Mouse (Mus musculus) CD4-positive, CD25-positive, alpha-beta regulatory T cell, adult 2 months (primary cell): ENCODE measurements around the gene Foxm1.
"Not testable (repeated sequence)": the region's sequence is repeated elsewhere in the genome, so short reads cannot be mapped to it uniquely, and the experiment has no call there.

ENCODE experiments used
- DNase-seq: peaks from one replicate; pipeline ENCODE4 v3.0.0-alpha.2; 2012; ENCODE audit warnings: low read depth, low spot score

The Foxm1 gene

GRCm38 (mm10) chr6:128376371-128377085, 13.8 kb downstream of the Foxm1 start:
- no peak for DNase-seq

GRCm38 (mm10) chr6:128379636-128380035, 16.9 kb downstream of the Foxm1 start:
- DNase-seq: no peak

DNA sequence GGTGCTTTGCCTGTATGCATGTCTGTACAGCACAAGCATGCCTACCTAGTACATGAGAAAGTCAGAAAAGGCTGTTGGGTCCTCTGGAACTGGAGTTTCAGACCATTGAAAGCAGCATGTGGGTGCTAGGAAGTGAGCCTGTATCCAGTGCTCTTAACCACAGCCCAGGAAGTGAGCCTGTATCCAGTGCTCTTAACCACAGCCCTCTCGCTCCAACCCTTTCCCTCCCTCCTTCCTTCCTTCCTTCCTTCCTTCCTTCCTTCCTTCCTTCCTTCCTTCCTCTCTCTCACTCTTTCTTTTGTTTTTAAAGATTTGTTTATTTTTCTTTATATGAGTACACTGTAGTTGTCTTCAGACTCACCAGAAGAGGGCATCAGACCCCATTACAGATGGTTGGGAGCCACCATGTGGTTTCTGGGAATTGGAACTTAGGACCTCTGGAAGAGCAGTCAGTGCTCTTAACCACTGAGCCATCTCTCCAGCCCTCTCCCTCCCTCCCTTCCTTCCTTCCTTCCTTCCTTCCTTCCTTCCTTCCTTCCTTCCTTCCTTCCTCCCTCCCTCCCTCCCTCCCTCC, 17.9 kb downstream of the Foxm1 start:
- DNase-seq: not testable (repeated sequence)

DNA sequence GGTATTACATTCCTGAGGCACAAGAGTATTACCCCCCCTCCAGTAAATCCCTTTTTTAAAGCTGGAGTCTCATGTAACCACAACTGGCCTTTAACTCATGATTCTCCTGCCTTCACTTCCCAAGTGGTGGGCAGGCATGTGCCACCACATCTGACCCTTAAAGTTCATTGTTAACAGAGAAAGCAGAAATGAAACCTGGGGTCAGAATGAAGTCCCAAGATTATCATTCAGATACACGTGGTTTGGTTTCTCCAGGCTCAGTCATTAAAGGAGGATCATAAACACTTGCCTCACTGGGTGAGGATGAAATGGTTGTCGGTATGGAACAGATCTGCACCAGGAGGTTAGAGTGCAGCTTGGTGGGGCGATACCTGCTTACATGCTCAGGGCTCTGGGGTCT, 18.5 kb downstream of the Foxm1 start:
- DNase-seq: no peak

DNA sequence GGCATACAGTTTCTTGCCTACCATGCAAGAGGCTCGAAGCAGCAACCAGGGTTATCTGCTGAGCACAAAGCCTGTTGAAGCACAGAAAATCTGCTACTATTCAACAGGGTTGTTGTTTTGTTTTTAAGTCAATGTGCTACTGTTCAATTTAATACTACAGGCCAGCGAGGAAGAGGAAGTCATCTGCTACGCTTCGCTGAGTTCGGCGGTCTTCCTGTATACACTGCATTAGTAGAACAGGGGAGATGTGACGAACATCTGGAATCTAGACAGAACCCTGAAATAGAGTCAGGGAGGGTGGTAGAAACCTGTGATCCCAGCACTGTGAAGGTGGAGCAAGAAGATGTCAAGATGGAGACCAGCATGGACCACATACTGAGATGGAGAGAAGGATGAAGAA, 21.0 kb downstream of the Foxm1 start:
- no peak for DNase-seq

DNA sequence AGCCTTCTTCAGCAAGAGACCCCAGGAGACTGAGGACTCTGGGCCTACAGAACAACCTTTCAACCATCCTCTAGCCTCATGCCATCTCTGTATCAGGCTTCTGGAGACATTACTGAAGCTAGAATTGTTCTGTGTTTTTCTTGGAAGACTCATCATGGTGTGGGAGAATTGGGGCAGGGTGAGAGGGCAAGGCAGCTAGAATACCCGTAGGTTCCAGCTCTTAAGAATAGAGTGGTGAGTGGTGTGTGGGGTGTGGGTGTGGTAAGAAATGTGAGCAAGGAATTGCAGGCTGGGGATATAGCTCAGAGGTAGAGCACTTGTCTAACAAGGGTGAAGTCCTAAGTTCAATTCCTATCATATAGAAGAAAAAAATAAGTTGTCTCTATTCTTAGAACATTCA, 22.3 kb downstream of the Foxm1 start:
- DNase-seq: no peak

GRCm38 (mm10) chr6:128389185-128389584, 26.4 kb downstream of the Foxm1 start:
- DNase-seq: no peak

GRCm38 (mm10) chr6:128390683-128391082, 27.9 kb downstream of the Foxm1 start:
- no peak for DNase-seq

- no peak for DNase-seq
Measured at GRCm38 (mm10) chr6:128397574-128398261, 35.0 kb downstream of the Foxm1 start.

- no peak for DNase-seq
Measured at GRCm38 (mm10) chr6:128398996-128399395, 36.2 kb downstream of the Foxm1 start, which contains the start of gene Nrip2. Gene Nrip2 (plus strand): TSS chr6:128399296.

GRCm38 (mm10) chr6:128399421-128400185, 36.8 kb downstream of the Foxm1 start:
- no peak for DNase-seq

DNA sequence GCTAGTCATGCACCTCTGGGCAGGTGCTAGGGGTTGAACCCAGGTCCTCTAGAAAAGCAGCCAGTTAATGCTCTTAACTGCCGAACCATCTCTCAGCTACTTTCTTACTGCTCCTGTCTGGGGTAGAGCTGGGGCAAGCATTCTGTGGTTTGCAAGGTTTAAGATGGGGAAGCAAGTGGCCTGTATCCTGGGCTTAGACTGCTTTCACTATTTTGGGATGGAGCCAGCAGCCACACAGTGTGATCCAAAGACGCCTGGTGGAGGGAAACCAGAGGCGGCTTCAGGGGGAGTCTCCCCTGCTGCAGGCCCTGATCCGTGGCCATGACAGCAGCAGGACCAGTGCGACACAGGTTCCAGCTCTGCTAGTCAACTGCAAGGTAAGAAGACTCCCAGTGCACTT, 41.9 kb downstream of the Foxm1 start:
- DNase-seq: no peak

DNA sequence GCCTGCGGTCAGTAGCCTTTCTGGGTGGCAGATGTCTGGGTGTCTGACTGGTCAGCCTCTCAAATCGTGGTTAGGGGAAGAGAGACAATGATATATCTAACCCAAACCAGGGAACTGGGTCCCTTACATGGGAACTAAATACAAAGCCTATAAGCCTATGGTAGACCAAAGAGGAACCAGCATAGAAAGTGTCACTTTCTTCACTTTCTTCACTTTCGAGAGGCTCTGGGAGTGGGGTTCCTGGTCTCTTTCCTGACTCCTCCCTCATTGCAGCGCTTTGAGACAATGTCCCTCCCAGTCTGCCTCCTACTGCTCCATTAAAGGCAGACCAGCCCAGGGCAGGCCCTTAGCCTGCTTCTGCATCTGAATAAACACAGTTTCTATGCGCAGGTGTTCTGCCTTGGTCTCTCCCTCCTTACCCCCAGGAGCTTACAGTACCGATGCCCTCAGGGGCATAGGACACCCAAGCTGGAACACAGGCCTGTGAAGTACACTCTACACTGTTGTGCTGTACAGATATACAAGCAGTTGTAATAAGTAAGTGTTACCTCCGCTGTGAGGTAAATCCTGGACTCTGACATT, 45.9 kb downstream of the Foxm1 start:
- no peak for DNase-seq

DNA sequence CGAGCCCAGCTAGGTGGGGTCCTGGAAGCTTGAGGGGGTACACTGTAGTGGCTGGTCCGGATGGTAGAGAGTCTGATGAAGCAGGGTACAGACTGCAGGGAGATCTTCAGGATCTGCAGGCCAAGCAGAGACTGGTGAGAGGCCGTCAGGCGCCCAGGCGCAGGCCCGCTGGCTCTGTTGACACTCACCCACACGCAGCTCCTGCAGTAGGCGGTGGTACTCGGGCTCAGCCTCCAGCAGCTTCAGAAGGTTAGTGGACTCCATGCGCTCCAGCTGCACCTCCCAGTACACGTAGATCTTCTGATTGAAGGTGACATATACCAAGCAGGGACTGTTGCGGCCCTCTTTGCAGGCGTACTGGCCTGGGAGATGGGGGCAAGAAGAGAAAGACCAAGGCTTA, 47.5 kb downstream of the Foxm1 start:
- DNase-seq: no peak

DNA sequence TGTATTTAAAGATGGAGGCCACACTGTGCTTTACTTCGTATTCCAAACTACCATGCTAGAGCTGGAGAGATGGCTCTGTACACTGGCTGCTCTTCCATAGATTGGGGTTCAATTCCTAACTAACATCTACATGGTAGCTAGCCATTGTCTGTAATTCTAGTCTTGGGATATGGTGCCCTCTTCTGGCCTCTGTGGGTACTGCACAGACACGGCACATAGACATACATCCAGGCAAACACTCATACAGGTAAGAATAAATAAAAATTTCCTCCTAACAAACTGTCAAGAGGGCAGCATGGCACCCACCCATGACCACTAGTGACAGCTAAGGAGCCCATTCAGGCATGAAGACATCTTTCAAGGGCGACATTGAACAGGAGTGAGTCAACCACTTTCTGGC, 48.3 kb downstream of the Foxm1 start:
- peak; percentile 82 for DNase-seq

GRCm38 (mm10) chr6:128416169-128416568, 53.4 kb downstream of the Foxm1 start:
- no peak for DNase-seq

DNA sequence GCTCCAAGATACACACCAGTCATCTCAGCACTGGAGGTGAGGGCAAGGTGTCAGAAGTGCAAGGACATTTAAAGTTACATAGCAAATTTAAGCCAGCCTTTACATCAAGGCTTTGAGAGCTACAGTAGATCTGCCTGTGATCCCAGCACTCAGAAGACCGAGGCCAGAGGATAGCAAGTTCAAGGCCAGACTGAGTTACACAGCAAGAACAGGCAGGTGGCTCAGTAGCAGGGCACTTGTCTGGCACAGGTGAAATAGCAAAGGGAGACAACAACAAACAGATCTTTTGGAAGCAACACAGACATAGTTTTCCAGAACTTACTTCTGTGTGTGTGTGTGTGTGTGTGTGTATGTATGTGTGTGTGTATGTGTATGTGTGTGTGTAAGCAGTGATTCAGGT, 55.3 kb downstream of the Foxm1 start:
- DNase-seq: no peak

DNA sequence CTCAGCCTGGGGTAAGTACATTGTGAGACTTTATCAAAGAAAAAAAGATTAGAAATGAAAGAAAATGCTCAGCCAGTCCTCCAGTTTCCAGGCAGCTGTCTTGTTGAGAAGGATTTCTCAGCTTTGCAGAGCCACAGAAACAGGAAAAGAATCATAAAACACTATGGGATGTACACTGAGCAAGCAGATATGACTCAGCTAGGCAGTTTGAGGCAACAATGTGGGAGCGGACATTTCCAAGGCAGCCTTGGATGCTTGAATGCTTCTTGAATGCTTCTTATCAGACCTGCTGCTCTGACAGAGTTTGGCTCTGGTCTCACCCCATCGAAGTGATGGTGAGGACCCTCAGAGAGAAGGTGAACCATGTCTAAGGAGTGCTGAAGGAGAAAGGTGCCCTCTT, 58.3 kb downstream of the Foxm1 start:
- no peak for DNase-seq

- no peak for DNase-seq
Measured at GRCm38 (mm10) chr6:128421480-128421879, 58.7 kb downstream of the Foxm1 start.

GRCm38 (mm10) chr6:128423496-128424268, 60.9 kb downstream of the Foxm1 start:
- peak; percentile 16 for DNase-seq
